Mouse (Mus musculus) frontal cortex, postnatal 14 days (tissue): ENCODE results near the gene Spop.

Experiments used
- DNase-seq, 2 experiments: peaks; one replicate each; pipeline ENCODE4 v3.0.0; 2022; ENCODE audit warnings: low spot score in 2 of 2

The Spop gene

DNA sequence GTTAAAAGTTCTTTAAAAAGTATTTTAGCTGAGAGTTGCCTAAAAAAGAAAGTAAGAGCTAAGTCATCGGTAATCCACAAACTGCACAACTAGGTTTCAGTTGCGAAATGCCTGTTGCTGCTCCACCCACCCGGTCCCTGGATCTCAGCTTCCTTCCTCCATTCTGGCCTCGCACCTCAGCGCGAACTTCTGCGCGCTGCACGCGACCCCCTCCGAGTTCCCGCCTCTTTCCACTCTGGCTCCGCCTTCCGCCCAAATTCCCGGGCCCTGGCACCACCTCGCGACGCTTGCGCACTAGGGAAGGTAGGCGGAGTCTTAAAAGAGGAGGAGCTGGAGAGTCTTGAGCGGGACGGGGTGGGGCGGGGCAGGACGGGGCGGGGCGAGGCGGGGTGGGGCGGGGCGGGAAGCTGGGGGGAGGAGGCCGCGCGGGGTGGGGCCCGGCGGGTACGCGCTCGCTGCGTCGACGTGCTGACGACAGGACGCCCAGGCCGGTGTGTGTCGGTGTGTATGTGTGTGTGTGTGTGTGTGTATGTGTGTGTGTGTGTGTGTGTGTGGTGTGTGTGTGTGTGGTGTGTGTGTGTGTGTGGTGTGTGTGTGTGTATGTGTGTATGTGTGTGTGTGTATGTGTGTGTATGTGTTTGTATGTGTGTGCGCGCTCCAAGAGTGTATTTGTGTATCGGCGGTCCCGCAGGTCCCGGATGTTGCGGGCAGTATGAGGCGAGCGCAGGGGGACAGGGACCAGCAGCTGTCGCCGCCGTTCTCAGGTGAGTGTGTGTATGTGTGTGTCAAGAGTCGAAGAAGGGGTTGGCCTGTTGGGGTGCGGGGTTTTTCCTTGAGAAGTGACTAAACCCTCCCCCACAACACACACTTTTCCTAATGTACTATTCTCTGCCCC is at the start of gene Spop:
Spop (plus strand) TSS at position 440 of the 895 bp plus-strand sequence.
- peak; percentile 77 to 86 for DNase-seq

GRCm38 (mm10) chr11:95364388-95364787 is 49.5 kb upstream of the Spop start:
- DNase-seq, result no peak

DNA sequence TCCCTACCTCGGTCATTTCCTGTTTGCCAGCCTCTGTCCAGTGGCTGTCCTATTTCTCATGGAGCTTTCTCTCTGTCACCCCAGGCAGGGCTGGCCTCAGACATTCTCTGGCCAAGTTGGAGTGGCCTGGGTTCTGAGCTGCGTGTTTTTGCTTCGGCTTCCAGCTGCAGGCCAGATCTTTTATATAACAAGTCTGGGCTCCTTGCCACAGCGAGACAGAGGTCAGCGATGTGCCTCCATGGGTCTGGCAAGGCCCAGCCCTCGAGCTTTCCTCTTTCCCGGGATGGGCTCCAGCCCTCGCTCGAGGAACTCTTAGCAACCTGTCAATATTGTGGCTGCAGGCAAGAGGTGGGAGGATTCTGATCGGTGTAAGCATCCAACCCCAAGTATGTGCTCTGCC is 48.3 kb upstream of the Spop start:
- peak; percentile 33 to 52 for DNase-seq

DNA sequence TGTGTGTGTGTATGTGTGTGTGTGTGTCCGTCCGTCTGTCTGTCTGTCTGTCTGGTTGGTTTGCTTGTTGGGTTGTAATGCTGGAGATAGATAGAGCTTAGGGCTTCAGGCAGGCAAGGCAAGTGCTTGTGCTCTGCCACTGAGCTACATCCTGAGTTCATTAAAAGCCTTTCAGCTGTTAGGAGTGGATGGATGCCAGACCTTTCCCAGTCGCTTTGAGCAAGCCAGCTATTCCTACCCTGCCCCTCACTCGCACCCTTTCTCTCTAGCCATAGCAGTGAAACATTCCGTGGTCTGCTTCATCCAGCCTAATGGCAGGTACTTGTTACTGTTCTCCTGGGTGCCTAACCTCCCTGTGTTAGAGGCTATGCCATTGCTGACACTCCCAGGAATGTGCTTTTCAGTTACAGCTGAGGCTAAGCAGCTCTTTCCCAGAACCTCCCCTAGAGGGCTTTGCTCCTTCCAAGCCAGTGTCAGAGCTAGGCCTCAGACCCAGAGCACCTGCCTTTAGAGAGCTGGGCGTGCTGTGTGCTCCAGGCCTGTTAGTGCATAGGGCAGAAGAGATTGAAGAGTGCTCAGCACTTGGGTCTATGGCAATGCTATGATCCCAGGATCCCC is 47.5 kb upstream of the Spop start:
- no peak for DNase-seq

DNA sequence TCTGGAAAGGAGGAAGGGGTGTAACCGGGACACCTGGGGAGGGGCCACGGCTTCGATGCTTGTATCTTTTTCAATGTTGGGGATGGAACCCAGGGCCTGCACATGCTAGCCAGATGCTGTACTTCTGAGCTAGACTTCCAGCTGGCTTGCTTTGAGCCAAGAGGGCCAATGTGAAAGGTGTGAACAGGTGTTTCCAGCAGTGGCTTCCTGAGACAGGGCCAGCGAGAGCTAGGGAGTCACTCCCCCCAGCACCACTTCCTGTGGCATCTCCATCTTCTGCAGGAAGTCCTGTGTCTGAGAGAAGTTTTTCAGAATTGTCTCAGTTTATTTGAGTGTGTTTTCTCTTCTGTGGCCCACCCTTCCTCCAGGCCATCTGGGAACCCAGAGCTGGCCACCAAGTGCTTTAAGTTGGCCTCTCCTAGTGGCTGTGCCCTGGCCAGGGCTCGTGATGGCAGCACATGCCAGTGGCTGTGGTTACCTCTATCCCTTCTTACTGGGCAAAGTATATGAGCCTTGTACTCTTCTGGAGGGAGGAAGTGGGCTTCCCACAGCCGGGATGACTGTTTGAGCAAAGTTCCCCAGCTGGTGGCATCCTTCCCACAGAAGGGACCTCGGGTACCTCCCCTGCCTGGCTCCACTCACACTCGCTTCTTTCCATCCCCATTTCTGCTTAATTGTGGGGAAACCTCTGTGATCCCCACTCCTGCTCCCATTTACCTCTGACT is 46.7 kb upstream of the Spop start:
- DNase-seq, result no peak

DNA sequence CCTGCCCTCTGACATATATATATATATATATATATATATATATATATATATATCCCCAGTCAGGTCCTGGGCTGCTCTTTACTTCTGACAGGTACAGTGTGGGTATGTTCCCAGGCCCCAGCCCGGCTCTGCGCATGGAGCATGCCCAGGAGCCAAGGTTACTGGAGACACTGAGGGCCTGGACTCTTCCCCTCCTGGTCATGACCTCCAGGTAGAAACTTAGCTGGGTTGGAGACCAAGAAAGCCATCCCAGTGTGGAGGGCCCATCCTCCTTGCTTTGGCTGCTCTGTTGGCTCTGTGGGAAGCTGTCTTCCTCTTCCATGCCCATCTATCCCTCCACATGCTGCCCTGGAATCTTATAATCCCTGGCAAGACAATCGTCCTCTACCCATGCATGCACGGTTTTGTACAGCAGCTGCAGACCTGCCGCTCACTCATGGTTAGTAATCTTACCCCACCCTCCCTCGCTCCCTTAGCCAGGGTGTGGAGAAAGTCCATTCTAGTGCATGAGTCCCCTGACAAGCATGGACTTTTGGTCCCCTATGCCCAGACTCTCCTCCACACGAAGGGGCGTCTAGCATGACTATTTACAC is 45.6 kb upstream of the Spop start:
- no peak for DNase-seq

- DNase-seq, result no peak
These were observed 45.0 kb upstream of the Spop start for GRCm38 (mm10) chr11:95368871-95369270.

DNA sequence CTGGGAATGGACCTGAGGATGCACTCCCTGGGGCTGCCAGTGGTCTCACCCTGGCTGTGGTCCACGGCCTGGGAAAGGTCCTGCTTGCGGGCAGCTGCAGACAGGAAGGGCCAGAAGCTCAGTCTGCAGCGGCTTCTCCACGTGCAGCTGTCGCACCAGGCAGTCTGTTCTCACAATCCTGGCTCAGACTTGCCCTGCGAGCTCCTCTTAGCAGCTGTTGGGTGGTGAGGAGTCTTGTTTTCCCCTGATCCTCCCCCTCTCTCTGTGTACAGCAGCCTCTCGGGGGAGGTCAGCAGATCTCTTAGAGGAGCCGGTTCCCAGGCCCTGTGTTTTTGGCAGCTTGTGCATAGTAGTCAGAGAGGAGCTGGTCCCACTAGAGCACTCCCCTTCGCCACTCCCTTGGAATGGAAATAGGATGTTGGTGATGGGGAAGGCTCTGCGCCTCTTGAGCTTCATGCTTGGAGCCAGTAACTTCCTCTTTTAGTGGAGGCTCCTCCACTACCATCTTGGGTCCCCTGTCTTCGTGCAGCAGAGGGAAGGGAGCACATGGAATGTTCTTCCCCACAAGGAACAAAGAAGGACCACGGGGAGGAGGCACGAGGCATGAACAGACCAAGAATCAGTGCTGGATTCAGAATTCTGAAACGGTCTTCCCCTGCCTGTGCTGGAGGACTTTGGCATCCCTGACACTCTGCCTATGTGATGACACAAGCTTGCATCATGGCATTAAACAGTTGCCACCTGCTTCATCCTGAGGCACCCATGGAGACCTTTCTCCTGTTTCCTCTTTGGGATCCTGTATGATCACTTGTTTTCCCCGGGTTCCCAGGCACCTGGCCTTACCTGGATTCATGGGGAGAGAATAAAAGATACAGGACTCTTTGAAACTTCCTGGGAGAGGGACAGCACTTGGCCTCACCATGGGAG is 43.7 kb upstream of the Spop start:
- DNase-seq, result no peak

DNA sequence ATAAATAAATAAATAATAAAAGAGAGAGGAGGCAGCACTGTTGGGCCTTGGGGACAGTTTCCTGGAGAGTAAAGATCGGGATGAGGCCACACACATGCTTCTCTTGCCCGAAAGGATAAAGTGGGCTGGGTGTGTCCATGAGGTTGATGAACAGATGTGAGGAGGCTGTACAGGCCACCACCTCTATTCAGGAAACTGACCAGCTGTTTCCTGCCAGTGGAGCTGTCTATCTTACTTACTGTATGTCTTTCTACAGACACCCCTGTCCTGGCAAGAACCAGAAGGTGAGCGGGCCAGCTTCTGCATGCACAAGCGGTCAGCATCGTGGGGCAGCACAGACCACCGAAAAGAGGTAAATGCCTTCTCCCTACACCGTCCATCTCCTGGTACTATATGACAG is 42.7 kb upstream of the Spop start:
- DNase-seq, result no peak

- DNase-seq, result no peak
These were observed 35.0 kb upstream of the Spop start for GRCm38 (mm10) chr11:95378926-95379325.

DNA sequence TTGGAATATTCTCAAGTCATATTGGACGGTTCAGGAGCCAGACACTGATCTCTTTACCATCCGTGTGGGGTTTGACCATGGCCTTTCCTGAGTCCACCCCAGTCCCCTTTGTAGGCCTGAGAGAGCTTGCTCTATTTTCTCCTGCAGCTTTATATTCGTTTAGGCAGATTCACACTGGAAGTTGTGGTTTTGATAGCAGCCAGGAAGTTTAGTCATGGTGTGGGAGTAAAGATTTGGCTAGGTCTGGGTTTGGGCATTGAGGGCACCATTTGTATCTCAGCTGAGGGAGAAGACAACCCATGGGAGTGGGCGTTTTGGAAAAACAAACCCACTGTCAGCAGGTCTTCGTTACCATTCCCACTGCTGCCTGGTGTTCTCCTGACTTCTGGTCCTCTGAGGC is 34.3 kb upstream of the Spop start:
- no peak for DNase-seq

DNA sequence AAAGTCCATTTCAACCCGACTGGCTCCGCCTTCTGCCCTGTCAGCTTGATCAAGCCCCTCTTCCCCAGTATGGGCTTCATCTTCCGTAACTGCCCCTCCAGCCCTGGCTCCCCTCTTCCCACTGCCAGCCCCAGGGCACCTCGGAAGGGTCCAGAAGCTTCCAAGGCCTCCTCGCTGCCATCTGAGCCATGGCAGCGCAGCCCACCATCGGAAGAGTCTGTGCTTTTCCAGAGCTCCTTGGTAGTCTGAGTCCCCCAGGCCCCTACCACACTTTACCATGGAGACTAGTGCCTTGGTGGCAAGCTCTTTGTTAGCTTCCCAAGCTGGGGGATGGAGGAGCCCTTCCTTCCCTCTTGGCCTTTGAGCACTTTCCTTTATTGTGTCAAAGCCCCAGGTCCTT is 33.2 kb upstream of the Spop start:
- no peak for DNase-seq

- DNase-seq, result no peak
These were observed 32.7 kb upstream of the Spop start for GRCm38 (mm10) chr11:95381146-95381545.

DNA sequence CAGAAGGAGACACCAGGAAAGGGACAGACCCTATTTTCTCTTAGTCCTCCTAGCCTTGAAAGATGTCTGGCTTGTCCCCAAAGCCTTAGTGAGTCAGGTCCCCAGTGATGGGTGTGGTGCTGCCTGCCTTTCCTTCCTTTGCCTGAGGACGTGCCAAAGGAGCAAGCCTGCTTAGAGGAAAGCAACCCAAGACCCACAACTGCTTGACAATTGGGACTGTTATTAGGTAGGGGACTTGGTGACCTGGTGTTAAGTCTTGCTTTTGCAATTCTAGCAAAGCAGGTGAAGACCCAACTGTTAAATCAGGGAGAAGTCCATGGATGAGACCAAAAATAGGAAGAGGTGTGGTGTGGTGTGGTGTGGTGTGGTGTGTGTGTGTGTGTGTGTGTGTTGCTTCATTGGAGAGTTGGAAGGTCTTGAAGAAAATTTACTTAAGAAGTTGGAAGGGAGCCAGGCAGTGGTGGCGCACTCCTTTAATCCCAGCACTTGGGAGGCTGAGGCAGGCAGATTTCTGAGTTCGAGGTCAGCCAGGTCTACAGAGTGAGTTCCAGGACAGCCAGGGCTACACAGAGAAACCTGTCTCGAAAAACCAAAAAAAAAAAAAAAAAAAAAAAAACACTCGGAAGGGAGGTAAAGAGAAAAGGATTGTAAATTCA is 30.4 kb upstream of the Spop start:
- no peak for DNase-seq

DNA sequence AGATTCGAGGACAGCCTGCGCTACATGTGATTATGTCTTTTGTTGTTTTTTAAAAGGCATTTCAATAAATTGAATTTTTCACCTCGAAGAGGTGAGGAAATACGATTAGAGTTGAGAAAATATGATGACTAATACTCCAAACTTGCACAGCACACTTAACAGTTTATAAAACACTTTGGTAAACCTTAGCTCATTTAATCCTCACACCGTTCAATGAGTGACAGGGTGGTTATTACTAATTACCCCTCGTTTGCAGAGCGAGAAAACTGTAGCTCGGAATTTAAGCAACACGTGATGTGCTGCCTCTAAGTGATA is 29.9 kb upstream of the Spop start:
- DNase-seq, result no peak

- peak; percentile 90 to 95 for DNase-seq
These were observed 29.4 kb upstream of the Spop start, which contains the start of gene Slc35b1 for GRCm38 (mm10) chr11:95384319-95384972. TSS of gene Slc35b1 (plus strand) at chr11:95384692.

GRCm38 (mm10) chr11:95384973-95385320 is 28.9 kb upstream of the Spop start:
- DNase-seq, result no peak

GRCm38 (mm10) chr11:95387354-95387753 is 26.5 kb upstream of the Spop start:
- no peak for DNase-seq

DNA sequence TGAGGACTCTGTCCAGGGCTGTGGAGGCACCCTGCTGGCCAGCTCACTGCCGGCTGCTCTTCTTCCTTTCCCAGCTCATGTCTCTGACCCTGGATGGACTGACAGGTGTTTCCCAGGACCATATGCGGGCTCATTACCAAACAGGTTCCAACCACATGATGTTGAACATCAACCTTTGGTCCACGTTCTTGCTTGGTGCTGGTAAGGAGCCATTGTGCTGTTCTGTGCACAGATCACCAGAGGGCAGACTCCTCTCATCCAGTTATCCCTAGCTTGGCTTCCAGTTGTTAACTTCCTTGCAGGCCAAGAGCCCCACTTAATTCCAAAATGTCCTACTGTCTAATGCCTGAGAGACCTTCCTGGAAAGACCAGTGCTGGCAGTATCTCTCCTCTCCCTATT is 24.9 kb upstream of the Spop start:
- no peak for DNase-seq

DNA sequence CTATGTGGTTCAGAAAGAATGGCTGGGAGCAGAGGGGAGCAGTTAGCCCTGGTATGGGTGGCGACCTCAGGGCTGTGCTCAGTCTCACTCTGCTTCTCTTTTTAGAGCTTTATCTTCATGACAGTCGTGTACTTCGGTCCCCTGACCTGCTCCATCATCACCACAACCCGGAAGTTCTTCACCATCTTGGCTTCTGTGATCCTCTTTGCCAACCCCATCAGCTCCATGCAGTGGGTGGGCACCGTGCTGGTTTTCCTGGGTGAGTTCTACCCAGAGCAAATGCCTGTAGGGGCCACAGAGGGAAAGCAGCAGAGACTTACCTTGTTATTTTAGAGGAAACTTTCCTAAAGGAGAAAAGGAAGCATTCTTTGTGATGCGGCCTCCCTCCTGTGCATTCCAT is 23.5 kb upstream of the Spop start:
- no peak for DNase-seq
